Mouse (Mus musculus) cerebellum, adult 9-11 months (tissue): ENCODE results near the gene Pla2r1.

Experiments
- DNase-seq: peaks from one replicate; pipeline ENCODE4 v3.0.0; 2022

Gene Pla2r1

DNA sequence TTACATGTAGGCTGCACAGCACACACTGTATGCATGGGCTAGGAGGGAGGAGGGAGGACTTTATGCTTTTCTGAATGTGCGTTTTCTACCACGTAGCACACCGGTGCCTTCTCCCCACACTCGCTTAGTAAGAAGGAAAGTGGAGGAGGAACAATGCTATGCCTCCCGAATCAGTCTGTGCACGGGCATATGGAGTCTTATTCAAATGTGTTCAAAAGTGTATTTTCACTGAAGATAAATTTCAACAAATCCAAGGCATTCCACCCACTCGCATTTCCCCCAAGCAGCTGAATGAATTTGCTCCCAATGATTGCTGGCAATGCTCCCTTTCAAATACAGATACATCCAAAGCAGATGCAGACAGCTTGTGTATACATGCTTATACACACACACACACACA lies 73.2 kb downstream of the Pla2r1 start:
- DNase-seq = no peak

DNA sequence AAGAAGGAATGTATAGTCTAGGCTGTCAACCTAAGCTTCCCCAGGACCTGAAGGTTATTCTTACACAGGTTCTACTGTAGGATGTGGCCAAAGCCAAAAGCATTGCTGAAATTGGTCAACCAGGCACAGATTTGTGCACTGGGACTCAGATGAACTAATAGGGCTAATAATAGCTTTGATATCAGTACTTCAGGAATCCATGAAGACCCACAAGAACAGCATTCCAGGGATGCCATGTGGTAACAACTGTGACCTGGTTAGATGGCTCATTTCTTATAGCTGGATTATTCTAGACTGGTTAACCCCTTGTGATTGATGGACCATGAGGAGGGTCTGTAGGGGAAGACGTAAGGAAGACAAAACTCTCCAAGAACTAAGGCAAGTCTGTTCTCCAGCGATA lies 74.3 kb downstream of the Pla2r1 start:
- no peak for DNase-seq

DNA sequence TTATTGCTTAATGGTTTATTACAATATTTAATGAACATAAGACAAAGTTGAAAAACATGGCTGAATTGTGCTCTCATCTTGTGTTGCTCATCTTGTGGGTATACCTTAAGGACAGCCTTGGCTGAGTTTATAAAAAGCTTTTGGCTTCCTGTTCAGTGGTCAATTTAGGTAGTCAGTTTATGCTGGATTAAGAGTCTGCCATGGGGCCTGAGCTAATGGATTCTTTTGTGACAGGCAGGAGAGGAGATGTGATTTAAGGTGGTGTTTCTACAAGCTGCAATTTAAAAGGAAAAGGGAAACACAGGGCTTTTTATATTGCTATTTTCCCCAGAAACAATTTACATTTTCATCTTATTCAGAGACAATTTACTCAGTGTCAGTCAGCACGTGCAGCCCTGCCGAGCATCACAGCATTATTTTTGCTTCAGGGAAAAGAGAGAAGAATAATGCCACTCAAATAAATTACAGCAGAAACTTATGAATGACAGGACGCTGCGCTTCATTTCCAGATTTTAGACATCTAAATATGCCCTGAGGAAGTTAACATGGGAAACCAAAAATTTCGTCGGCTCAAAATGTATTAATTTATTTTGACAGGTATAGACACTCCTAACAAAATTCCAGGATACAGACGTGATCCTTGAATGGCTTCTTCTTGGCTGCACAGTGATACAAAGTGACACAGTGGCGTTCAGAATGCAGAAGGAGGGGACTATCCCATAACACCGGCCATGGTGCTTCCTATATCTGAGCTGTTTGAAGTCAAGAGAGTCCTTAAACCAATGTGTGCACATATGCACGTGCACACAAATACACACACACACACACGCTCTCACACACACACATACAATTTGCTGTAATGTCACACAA lies 84.0 kb downstream of the Pla2r1 start:
- no peak for DNase-seq

DNA sequence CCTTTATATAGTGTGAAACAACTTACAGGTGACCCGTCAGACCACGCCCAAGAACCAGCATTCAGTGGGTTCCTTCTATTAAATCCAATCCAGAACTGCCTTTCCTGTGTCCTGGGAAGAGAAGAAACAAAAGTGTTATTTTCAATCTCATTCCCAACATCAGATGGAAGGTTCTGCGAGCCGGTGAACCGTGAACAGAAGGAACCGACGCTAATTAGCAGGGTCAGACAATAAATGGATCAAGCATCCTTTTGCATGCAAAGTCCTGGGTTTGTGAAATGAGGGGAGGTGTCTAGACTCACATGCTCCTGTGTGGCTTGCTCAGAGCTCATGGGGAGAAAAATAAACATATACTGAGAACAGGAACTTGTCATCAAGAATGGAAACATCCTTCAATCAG lies 100.7 kb downstream of the Pla2r1 start:
- DNase-seq = no peak

DNA sequence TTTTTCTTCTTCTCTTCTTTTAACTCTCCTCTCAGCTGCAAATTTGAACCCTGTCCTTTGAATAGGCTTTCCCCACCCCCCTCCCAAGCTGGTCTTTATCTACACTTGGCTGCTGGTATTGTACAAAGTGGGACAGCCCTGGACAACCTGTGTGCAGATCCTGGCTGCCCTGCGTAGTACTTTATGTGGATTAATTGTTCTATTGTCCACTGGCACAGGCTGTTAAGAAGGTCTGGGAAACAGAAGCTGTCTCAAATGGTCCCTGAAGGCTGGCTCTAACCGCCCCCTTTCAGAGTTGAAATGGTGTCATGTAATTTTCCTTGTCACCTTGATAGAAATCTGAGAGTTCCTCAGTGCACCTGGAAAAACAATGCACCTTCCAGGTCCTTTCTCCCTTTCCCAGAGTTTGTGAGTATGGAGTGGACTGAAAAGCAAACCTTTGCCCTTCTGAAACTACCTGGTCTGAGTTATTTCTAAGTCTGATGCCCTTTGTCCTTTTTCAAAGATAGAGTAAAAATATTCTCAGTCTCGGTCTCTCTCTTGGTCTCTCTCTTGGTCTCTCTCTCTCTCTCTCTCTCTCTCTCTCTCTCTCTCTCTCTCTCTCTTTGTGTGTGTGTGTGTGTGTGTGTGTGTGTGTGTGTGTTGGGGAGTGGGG lies 101.9 kb downstream of the Pla2r1 start:
- DNase-seq = no peak

- no peak for DNase-seq
These were observed 103.4 kb downstream of the Pla2r1 start for GRCm38 (mm10) chr2:60449732-60450131.

DNA sequence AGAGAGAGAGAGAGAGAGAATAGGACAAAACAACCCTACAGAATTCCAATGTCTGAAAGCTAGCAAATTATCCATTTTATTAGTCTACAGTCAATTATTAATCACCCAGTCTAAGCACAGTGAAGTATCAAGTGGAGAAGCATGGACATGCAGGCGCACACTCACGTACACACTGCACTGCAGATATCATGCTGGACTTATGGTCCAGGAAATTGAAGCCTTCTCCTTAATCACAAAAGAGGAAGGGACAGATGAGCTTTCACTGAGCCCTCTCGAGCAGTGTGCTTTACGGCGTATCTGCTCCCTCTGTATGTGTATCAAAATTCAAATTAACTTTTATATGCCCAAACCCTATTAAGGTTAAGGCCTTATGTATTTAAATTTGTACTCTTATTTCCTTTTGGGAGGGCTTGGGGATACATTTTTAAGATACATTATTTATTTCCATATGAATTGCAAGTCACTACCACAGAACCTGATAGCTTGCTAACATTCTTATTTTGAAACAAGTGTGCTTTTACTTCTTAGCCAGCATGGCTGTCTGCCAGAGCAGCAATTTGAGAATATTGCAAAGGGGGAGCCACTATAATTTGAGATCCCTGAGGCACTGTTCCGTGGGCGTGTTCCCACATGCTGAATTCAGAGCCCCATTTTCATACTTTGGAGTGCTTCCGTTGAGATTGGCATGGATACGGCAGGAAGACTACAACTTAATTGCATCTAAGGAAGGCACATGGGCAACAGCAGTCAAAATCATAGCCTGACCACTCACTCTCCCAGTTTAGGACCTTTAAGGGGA lies 108.2 kb downstream of the Pla2r1 start:
- no peak for DNase-seq

GRCm38 (mm10) chr2:60443279-60443678 lies 109.8 kb downstream of the Pla2r1 start:
- DNase-seq = no peak

- no peak for DNase-seq
These were observed 111.2 kb downstream of the Pla2r1 start for GRCm38 (mm10) chr2:60441875-60442274.

- DNase-seq = no peak
These were observed 116.3 kb downstream of the Pla2r1 start for GRCm38 (mm10) chr2:60436802-60437201.

GRCm38 (mm10) chr2:60430315-60431021 lies 122.6 kb downstream of the Pla2r1 start:
- DNase-seq = no peak

DNA sequence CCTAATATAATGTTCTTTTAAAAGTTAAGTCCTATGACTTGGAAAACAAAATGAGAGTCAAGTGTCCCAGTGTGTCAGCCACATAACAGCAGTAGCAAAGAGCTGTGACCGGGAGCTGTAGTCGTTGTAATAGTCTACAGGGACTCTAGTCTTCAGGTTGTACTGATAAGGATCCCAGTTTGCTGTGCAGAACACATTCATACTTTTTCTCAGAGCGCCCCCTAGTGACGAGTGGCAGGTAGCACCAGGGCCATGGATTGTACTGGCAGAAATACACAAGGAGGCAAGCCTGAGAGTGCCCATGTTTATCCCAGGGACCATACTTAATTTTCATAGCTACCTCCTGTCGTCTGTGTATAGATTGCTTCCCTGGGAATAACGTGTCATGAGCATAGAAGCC lies 135.0 kb downstream of the Pla2r1 start:
- peak; percentile 19 for DNase-seq

DNA sequence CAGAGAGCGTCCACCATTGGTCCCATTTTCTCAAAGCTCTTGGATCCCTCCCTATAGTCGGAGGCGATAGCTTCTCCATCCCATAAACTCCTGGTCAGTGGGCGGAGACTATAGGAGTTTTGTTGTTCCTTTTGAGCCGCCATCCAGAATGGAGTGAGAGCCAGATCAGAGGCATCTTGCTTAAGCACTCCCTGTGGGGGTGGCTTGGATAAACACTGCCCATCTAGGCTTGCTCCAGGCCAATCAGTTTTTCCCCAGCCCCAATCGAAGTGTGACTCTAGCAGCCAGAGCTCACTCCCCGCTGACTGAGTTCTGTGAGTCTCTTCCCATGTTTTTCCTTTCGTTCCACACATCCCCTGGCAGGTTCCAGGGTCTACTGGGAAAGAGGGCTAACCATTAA lies 138.8 kb downstream of the Pla2r1 start:
- no peak for DNase-seq

GRCm38 (mm10) chr2:60413006-60413650 lies 140.0 kb downstream of the Pla2r1 start:
- no peak for DNase-seq

- DNase-seq = no peak
These were observed 141.9 kb downstream of the Pla2r1 start for GRCm38 (mm10) chr2:60411181-60411580.

DNA sequence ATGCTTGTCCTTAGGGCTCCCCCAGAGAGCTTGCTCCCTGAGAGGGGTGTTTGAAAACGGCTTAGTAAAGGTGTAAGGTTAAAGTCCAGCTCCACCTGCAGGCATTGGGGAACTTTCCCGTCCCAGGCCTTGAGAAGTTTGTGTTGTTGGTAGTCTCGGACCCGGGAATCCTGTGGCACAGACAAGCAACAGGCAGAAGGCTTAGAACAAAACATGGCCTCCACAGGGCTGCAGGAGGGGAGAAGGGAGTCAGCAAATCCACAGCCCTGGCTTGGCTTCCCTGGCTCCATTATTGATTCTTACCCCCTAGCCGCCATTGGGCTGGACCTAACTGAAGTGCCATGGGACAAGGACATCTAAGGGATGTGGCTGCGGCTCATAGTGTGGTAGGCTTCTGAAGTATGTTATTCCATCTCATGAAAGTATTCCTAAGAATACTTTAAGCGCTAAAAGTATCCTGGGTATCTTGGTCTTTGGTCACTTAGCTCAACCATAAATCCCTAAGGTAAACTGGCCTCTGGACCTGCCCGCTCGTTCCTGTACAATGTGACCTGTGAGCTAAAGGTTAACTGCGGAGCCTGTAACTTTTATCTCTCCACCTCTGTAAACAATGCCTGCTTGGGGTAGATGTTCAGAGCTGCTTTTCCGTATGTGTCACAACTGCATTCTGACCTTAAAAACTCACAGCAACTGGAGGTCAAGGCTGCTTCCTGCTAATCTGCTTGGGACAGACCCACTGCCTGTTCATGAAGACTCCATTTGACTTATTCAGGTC lies 142.9 kb downstream of the Pla2r1 start:
- DNase-seq = no peak

GRCm38 (mm10) chr2:60409194-60409593 lies 143.9 kb downstream of the Pla2r1 start:
- no peak for DNase-seq

DNA sequence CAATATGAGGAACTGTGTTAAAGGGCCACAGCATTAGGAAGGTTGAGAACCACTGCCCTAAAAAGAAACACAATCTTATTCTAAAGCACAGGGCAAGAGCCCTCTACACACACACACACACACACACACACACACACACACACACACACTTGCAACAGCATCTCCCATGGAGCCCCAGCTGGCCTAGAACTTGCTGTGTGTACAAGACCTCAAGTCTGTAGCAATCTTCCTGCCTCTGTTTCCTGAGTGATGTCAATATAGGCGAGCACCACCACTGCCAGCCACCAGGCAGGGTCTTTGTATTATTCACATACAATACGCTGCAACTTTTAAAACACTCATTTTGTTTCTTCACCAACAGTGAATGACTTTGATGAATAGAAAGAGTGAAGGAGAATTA lies 145.7 kb downstream of the Pla2r1 start:
- no peak for DNase-seq

- no peak for DNase-seq
These were observed 147.7 kb downstream of the Pla2r1 start for GRCm38 (mm10) chr2:60405431-60405830.

DNA sequence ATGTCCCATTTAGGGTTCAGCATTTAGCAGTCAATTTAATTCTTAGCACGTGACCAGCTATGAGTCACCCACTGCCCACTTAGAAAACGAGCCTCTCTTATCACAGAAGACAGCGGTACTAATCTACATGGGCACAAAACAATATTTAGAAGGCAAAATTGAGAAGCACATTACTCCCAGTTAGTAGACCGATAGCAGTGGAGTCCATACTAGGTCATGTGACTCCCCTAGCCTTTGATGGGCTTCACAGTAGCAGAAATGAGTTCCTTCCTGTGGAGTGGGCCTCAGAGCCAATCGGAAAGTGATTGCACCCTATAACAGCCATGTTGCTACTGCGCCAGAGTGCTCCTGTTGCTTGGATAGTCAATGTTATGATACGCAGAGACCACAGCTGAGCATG lies 148.3 kb downstream of the Pla2r1 start:
- DNase-seq = no peak

DNA sequence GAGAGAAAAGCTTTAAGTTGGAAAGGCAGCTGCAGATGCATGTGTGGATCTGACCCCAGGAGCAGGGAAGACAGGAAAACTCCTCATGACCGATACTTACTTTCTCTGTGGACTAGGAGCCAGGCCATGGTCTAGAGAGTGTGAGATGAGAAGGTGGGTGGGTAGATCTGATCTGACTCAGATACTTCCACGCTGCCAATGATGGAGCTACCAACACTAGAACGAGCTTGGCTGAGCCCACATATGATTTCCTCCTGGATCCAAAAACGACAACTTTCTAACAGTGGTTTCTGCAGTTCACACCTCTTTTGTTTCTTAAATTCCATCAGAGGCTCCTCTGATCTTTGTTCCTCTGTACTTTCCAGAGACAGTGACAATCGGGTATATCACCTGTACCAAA lies 151.4 kb downstream of the Pla2r1 start:
- DNase-seq = no peak

GRCm38 (mm10) chr2:60393786-60394185 lies 159.3 kb downstream of the Pla2r1 start:
- DNase-seq = no peak
